Mouse (Mus musculus) T-helper 17 cell (primary cell): ENCODE results near the gene Gm43064.
"Not testable (repeated sequence)": the region's sequence is repeated elsewhere in the genome, so short reads cannot be mapped to it uniquely, and the experiment has no call there.

ENCODE experiments used
- in situ Hi-C, 2 experiments: fragments of 300-600 bp; cut with MboI, MseI; formaldehyde crosslinking; loops; 1 replicate in 1 of 2; 2 replicates in 1 of 2; pipeline ENCODE4 v1.15.1; 2025; ENCODE audit warnings: high pct_unique_total_duplicates in 2 of 2

Gm43064 gene

DNA sequence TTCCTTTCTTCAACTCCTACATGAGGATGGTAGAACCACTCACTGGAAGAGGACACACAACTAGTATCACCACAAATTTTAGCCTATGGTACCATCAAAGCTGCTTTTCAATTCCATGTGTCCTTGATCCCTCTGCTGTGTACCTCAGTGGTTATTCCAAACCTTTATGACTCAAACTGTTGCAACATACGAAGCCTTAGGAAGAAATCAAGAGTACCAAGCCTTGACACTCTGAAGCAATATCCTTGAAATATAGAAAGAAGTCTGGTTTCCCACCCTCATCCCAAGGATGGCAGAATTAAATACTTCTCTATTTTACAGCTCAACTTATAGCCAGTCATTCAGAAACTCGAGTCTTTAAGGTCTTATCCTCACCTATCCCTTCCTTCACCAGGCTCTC is 13.0 kb upstream of the Gm43064 start:
- in situ Hi-C loops, result no loop called here

DNA sequence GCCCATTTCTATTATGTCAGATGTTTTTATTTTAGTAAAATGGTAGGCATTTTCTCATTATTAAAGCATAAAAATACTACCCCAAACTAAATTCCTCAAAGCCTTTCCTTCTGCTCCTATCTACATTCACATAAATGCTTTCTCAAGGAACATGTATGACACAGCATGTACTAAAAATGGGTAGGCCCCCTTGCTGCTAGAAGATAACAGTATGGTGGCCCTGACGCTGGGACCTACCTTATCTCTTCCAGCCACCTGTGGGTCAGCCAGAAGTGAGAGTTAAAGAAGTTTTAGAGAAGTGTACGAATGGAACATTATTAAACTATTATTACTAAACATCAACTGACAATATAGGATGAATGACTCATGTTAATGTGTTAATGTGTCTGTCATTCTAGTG is 9.9 kb upstream of the Gm43064 start:
- in situ Hi-C loops, result no loop called here

DNA sequence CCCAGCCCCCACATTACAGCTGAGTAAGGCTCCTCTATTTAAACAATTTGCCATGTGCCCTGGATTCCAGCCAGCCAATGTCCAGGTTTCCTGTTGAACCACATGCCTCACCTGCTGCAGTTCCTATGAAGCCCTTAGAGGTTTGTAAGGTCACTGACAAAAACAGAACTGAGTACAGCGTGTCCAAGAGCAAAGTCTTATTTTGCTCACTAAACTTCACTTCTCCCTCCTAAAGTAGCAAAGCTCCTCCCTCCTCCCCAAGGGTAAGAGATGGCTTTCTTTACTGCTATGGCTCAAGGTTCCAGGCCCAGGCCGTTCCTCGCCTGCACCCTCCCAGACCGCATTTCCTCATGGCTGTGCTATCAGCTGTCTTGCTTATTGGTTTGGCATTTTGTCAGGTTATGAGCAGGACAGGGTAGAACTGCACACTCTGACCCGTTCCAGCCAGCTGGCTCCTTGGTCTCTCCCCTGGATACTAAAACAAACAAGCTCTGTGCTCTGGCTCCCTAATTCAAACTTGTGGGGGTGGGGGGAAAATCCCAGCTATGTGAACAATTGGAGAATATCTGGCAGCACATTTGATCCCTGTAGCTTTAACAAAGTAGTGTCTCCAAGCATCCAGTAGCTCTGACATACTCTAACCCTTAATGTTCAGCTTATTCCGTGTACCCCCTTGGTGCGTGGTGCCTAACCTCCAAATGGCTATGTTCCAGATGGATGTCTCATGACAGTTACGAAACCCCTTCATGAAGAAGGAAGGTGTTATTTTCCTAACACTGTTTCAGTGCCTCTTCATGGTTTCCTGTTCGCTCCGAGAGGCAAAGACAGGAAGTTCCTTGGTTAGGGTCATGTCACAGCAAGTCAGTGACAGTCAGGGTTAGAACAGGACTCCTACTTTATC is 7.5 kb upstream of the Gm43064 start:
- in situ Hi-C loops, result no loop called here

DNA sequence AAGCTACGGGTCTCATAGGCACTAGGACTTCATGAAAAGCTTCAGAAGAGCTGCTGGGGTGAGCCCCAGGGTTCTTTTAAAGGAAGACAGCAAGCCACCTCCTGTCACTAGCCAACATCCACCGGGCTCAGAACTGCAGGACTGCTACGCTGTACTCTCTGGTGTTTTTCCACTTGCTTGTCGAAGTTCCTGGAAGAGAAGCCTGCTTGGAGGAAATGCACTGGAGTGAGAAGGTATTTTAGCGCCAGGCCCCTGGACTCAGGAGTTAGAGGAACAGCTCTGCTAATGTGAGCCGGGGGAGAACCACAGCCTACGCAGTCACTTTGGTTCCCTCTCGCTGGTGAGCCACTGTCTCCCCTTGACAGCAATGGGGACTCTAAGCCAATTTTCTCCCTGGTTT is 6.5 kb upstream of the Gm43064 start:
- in situ Hi-C loops, result no loop called here

DNA sequence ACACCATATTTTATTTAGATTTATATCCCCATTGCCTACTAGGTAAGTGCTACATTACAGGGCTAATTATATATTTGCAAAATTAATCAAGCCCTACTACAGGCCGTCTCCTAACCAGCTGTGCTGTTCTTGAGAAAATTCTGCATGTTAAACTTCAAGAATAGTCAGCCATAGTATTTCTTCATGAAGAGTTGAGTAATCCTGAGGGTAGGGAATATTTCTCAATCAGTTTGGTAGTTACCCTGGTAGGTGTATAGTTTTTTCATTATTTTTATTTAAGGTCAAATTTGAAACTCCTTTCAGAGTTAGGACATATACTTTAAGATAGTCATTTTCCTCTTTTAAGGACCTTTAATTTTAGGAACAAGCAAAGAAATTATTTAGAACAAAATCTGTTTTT is 3.7 kb upstream of the Gm43064 start:
- in situ Hi-C loops, result no loop called here

DNA sequence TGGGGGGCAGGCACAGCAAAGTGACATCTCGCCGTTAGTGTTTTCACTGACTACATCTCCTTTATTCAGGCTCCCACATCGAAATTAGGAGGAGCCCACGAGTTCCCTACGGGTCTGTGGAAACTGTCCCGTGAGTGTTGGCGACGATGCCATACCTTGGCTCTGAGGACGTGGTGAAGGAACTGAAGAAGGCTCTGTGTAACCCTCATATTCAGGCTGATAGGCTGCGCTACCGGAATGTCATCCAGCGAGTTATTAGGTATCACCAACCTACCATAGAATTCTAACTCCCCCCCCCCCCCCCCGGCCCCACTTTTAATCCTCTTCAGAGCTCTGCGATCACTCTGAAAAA is 402 bp downstream of the Gm43064 start:
- in situ Hi-C loops, result loop anchor here (5.0 to 10.0 kb wide), 2 partner anchors 63 to 625 kb away; no protein-coding TSS in a partner anchor

DNA sequence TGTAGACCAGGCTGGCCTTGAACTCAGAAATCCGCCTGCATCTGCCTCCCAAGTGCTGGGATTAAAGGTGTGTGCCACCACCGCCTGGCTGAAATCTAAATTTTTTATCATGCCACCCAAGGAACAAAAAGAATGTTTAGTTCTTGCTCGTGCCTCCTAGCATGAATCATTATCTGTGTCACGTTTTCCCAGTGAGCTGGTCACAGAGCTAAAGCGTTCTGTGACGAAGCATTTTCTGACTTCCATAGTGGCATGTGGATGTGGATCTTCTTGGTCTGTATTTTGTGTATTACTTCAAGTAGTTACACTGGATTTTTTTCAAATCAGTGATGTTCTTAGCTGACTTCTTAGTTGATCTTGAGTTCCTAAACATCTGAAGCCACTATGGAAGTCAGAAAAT is 1.6 kb downstream of the Gm43064 start:
- in situ Hi-C loops, result loop anchor here (5.0 to 10.0 kb wide), 2 partner anchors 61 to 624 kb away; no protein-coding TSS in a partner anchor

DNA sequence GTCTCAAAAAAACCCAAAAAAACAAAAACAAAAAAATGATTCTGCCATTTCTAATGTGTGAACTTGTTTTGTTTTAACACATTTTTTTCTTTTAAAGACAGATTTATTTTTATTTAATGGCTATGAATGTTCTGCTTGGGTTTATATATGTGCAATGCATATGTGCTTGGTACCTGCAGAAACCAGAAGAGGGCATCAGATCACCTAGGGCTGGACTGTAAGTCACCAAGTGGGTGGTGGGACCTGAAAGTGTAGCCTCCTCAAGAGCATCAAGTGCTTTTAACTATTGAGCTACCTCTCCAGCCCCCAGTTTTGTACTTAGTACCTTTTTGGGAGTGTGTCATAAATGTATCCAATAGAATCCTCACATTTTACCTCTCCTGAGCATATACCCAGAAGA is 18.2 kb downstream of the Gm43064 start:
- in situ Hi-C loops, result loop anchor here in 1 of 2 experiments (10.0 kb wide), 1 partner anchor 277 kb away; no protein-coding TSS in a partner anchor

DNA sequence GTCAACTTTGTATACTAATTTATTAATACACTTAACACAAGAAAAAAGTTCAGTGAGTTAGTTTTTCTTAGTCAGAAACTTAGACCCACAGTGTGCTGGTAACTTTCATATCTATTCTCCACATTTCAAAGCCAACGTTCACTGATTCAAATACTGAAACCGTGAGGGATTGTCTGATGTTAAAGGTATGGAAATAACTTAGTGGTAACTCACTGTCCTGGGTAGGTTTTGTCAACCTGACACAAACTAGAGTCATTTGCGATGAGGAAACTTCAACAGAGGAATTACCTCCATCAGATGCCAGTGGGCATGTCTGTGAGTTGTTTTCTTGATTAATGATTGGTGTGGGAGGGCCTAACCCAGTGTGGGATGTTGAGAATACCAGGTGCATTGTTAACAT is 19.7 kb downstream of the Gm43064 start:
- in situ Hi-C loops, result loop anchor here in 1 of 2 experiments (10.0 kb wide), 1 partner anchor 276 kb away; no protein-coding TSS in a partner anchor

DNA sequence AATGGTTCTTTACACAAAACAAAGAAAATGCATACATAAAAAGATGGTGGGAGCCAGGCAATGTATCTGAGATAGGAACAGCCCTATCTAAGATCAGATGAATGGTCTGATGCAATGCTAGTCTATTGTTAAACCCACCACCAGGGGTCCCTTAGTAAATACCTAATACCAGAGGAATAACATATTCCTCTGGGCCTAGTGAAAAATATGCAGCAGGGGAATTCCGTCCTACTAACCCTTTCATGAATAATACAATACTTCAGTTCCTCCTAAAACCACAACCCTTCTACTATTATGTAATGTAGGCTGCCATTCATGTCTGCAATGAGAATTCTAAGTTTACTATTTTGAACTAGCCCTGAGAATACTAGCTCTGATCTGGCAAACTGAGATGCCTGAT is 21.3 kb downstream of the Gm43064 start:
- in situ Hi-C loops, result loop anchor here in 1 of 2 experiments (10.0 kb wide), 1 partner anchor 386 kb away; no protein-coding TSS in a partner anchor

DNA sequence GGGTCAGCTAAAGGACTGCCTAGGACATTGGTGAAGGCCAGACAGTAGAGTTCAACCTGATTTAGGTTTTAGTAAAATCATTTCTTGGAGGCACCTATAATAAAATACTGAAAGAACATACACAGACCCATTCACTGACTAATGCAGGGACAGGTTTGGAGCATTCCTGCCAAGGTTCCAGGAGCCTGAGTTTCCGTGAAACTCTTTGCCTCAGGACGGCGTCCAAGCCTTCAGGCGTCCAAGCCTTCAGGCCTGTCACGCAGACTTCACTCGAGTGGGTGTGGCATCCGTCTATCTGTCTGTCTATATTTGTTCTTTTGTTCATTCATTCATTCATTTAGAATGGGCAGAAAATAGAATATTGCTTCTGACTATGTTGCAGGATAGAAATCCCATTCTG is 21.8 kb downstream of the Gm43064 start:
- in situ Hi-C loops, result loop anchor here in 1 of 2 experiments (10.0 kb wide), 1 partner anchor 386 kb away; no protein-coding TSS in a partner anchor

DNA sequence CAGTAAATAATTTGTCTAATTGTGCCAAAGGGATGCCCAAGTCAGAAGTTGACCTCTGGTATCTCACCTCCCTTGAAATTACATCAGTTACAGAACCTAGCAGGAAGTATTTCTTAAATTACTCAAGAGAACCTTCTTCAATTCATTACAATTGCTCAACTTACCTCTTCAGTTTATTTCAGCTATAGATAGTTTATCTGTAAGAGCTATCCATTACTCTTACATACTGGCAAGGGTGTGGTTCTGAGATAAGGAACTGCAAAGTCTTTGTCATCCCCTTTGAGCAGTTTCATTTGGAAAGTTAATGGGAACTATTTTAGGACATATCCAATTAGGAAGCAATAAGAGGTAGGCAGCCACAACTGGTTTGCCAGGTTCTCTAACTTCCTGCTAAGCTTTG is 23.1 kb downstream of the Gm43064 start, which contains the start of gene Bcl2l15:
Gene Bcl2l15, plus strand, starts transcription at position 176 of the 400 bp plus-strand sequence.
- in situ Hi-C loops, result loop anchor here in 1 of 2 experiments (10.0 kb wide), 1 partner anchor 388 kb away; no protein-coding TSS in a partner anchor

DNA sequence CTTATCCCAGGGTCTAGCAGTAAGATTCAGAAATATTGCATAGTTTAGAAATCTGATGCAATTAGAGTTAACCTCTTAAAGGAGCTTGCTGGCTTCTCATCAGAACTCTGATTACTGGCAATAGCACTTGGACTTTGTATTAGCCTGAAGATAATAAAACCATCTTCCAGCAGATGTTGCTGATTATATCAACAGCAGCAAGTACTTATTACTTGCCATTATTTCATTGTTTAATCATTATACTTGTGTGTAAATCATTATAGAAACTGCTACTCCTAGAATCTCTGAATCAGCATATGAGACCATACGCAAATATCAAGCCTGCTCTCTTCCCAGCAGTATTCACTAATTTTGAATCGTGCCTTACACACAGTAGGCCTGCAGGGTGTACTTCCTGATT is 24.6 kb downstream of the Gm43064 start:
- in situ Hi-C loops, result loop anchor here in 1 of 2 experiments (10.0 kb wide), 1 partner anchor 389 kb away; no protein-coding TSS in a partner anchor

DNA sequence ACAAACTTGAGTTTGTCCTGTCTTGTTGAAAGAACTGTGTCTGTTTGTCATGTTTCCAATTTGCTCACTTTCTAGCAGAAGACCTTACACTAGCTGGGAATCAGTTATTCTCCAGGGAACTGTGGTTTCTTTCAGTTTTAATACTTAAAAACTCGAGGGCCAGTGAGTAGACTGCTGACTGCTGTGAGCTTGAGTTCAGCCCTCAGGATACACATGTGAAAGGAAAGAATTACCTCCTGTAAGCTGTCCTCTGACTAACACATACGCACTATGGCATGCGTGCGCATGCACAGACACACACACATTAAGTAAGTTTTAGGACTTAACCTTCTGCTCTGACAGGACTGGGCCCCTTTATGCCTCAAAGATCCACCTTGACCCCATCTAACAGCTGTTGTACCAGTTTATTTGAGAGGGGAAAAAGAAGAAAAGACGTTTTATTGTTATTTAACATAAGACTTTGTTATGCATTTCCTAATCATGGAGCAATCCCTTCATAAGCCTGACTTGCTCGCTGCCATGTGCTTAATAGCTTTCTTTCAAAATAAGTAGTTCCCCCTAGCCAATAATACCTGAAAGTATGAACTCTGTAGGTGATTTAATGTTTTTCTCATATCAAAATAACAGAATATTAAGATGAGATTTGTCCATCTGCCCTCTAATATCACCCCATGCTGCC is 26.0 kb downstream of the Gm43064 start:
- in situ Hi-C loops, result loop anchor here in 1 of 2 experiments (10.0 kb wide), 1 partner anchor 391 kb away; no protein-coding TSS in a partner anchor

DNA sequence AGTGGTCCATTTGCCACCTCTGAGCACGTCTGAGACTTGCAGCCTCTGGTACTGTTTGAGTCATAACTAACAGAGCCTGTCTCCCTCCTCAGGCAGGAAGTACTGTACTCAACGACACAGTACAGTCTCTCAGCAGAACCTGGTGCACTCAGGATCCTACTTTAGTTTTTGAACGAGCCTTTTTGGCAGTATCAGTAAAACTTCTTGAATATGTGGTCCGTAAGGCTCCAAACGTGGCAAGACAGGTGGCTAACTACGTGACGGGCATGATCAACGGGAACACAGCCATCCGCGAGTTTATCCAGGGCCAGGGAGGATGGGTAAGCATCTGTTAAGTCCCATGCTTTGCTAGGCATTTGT is 26.6 kb downstream of the Gm43064 start:
- in situ Hi-C loops, result loop anchor here in 1 of 2 experiments (10.0 kb wide), 1 partner anchor 391 kb away; no protein-coding TSS in a partner anchor

DNA sequence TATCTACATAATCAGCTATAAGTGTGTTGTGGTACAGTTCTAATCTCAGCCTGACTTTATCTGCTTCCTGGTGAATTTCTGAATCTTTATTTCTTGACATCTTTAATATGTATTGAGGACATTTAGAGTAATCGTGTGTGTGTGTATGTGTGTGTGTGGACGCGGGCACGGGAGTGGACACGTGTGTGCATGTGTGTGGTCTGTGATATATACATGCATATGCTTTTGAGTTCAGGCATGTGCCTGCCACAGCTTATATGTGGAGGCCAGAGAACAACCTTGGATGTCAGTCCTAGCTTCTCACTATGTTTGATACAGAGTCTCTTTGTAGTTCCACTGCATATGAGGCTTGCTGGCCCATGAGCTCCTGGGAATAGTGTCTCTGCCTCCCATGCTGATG is 27.1 kb downstream of the Gm43064 start:
- in situ Hi-C loops, result loop anchor here in 1 of 2 experiments (10.0 kb wide), 1 partner anchor 392 kb away; no protein-coding TSS in a partner anchor

DNA sequence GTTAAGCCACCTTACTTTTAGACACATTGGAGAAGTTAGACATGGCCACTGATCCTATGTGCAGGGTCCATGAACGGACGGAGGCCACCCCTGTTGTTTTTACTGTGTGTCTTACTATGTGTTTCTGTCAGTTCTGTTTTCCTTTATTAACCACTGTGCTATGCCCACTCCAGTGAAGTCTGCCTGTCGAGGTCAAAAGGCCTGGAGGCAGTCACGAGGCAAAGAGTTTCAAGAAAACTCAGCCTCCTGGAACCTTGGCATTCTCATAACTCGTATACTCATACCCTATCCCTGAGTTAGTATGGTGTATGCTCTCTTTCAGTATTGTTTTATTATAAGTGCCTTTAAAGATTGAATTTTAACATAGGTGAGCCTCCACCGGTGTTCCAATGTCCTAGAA is 30.3 kb downstream of the Gm43064 start:
- in situ Hi-C loops, result loop anchor here in 1 of 2 experiments (10.0 kb wide), 1 partner anchor 395 kb away; no protein-coding TSS in a partner anchor

DNA sequence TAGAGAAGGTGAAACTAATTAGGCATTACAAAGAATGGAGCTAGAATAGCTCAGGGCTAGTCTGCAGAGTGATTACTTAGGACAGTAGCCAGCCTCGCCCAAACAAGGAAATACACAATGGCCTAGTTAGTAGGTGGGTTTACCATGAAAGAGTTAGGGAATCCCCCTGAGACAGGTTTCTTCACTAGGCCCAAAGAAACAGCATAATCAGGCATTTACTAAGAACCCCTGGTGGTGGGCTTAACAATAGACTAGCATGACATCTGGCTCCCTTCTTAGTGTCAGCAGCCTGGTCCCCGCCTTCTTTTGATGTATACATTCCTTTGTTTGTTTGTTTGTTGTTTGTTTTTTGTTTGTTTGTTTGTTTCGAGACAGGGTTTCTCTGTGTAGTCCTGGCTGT is 30.8 kb downstream of the Gm43064 start:
- in situ Hi-C loops, result not testable (repeated sequence)

DNA sequence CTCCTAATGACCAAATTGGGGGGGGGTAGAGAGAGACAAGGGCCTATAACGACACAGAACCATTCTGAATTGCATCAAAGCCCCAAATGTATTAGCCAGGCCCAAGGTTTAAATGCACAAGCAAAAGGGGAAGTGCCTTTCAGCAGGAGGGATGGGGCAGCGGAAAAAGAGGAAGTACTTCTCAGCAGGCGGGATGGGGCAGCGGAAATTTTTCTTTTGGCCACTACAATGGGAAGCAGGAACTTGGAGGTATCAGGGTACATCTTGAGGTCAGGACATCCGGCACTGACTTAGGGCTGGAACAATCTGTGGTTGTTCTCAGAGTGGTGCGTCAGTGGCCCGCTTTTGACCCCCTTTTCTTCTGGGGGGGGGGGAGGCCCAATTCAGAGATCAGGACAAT is 31.6 kb downstream of the Gm43064 start:
- in situ Hi-C loops, result not testable (repeated sequence)

DNA sequence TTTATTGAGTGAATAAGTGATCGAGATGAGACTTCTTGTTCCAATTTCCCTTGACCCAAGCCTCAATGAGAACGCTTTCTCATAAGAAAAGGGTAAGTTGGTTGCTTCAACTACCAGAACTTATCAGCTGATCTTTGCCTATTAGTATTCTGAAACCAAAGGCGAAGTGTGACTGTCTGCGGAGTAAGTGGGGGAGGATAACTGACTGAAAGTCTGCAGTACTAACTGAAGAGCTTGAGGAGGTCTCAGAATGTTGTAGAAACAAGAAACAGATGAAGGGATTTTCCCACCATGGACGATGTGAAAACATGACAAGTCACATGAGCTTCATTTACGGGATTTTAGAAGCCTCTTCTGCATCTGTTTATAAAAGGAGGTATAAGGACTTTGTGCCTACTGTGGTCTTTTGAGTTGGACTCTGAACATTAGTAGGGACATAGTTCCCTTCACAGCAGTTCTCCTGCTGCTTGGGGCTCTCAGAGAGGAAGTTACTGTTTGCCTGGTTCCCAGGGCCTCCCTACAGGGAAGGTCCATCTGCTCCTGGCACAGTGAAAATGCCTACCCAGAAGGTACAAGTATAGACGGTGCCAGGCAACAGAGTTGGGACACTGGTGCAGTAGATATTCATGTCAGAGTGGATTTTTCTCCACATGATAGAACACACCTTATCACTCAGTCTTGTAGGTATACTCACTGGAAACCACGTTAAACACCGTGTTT is 41.4 kb downstream of the Gm43064 start:
- in situ Hi-C loops, result loop anchor here (5.0 kb wide), 1 partner anchor 36 kb away; no protein-coding TSS in a partner anchor

DNA sequence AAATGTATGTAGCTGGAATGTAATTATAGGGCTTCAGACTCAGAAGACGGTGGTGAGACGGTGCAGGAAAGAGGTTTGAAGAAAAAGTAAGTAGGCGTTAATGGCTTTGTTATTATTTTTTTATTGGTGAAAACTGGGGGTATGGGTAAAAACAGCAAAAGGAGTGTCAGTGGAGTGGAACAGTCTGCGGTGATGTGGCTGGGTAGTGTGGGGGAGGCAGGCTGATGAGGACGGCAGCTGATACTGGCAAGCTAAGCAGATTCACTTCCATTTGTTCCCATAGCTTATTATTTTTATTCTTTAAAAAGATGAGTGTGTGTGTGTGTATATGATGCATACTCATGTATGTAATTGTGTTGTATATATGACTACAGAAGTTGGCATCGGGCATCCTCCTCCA is 42.1 kb downstream of the Gm43064 start:
- in situ Hi-C loops, result loop anchor here (5.0 kb wide), 1 partner anchor 36 kb away; no protein-coding TSS in a partner anchor
